Mouse (Mus musculus): ENCODE measurements at regions not wholly inside any gene's neighbourhood (a gene's known extent, or its start where the extent isn't known, plus 50 kb on each side); places are given as distances from the start of the nearest gene placed in this dataset.

DNA sequence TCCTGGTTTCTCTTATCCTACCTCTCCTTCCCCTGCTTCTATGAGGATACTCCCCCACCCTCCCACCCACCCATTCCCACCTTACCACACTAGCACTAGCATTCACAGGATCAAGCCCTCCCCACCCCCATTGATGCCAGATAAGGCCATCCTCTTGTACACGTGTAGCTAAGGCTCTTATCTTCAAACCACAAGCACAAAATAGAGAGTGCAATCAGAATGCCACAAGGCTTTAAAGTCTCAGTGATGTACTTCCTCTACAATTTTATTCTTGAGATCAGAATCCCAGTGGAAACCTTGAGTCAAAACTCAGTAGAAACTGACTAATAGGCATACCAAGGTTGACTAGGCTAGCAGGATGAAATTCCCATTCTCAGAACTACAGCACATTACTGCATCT lies 348.4 kb downstream of the Speer2 start:
- Histone ChIP-seq H3K9ac (no peak overlapping the region), H3K9me3 (ENCODE audit: control insufficient read depth, low read length) (no peaks in the 10 kb centered on the region), H3K27me3 (ENCODE audit: control insufficient read depth, insufficient read depth, low read length) (no peaks in the 10 kb centered on the region), H3K36me3 (replicated peaks; ENCODE audit: control insufficient read depth, insufficient read depth) (no peaks in the 10 kb centered on the region), H3K4me3 (replicated peaks; ENCODE audit: low read length) (no peak overlapping the region), H3K4me2 (replicated peaks) (no peak overlapping the region), H3K27ac (no peak overlapping the region), H3K4me1 (replicated peaks; ENCODE audit: control insufficient read depth, insufficient read depth, low read length) (no peaks in the 10 kb centered on the region)
- 62% methylated on average over 1 of the region's 1 CpGs for WGBS
- DNase-seq (ENCODE audit: low spot score) = no peak
- no peak for ATAC-seq (ENCODE audit: low FRiP score)

DNA sequence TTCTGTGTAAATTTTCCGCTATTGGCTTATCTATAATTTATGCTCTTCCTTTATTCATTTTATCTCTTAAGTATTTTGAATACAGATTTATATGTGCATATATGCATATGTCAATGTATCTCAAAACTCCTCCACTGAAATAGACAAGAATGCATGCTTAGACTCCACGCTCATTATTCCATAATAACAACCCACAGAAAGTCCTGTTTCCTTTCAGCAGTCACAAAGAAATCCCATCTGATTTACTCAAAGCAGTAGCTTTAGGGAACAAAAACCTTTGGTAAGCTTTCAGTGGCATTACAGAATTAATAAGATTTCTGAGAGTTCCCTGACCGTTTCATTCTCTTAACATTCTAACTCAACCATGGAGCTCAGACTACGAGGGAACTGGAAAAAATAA lies 386.2 kb downstream of the Speer2 start:
- 50% methylated on average over 4 of the region's 4 CpGs for WGBS
- H3K9me3 ChIP-seq (ENCODE audit: control insufficient read depth, low read length) = no peaks in the 10 kb centered on the region
- H3K36me3 ChIP-seq (replicated peaks; ENCODE audit: control insufficient read depth, insufficient read depth) = no peaks in the 10 kb centered on the region
- H3K4me2 ChIP-seq (replicated peaks) = no peak overlapping the region
- no peak overlapping the region for H3K4me3 ChIP-seq (replicated peaks; ENCODE audit: low read length)
- no peak for ATAC-seq (ENCODE audit: low FRiP score)
- no peak overlapping the region for H3K27ac ChIP-seq
- no peaks in the 10 kb centered on the region for H3K27me3 ChIP-seq (ENCODE audit: control insufficient read depth, insufficient read depth, low read length)
- no peak overlapping the region for H3K9ac ChIP-seq
- H3K4me1 ChIP-seq (replicated peaks; ENCODE audit: control insufficient read depth, insufficient read depth, low read length) = no peaks in the 10 kb centered on the region
- no peak for DNase-seq (ENCODE audit: low spot score)

DNA sequence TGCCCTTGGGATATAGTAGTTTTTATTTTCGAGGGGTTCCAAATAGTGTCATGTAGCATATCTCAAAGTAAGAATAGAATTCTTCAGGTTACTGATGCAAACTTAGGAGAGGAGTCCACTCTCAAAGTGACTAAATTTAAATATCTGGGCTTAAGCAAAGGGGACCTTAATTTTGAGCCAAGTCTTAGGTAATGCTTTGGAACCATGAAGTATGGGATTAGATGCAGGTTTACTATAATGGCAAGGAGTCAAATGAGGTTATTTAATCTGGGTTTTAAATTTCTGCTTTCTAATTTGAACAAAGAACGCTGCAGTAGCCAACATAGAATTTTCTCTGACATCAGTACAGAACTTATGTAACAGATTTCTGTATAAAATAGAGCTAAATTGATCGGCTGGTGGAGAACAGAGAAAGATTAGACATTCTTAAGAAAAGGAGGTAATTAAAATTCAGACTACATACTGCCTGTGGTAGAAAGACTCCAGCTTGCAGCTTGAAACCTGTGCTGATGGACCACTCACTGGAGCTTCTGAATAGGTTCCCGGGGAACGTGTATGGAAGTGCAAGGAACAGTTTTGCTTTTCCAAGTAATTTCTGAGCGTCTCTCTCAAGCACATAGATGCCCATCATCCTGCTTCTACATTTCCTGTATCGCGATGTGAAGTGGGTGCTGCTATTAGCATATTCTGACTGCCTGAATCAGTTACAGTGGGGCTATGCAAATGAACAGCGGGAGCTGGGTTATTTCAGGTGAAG lies 394.3 kb downstream of the Speer2 start:
- ATAC-seq (ENCODE audit: low FRiP score) (peak; percentile 51; the same call in 1 of the 2 replicates), DNase-seq (ENCODE audit: low spot score) (no peak)
- H3K36me3 ChIP-seq (replicated peaks; ENCODE audit: control insufficient read depth, insufficient read depth) = no peaks in the 10 kb centered on the region
- H3K4me1 ChIP-seq (replicated peaks; ENCODE audit: control insufficient read depth, insufficient read depth, low read length) = 0 out of 2 replicates have a peak, but pooled peaks cover 3% of the 10 kb centered on the region
- peak overlapping the region; percentile 45 for H3K4me2 ChIP-seq (replicated peaks)
- H3K4me3 ChIP-seq (replicated peaks; ENCODE audit: low read length) = peak overlapping the region; percentile 21
- WGBS = 34% methylated on average over 9 of the region's 9 CpGs
- no peak overlapping the region for H3K27ac ChIP-seq
- no peaks in the 10 kb centered on the region for H3K27me3 ChIP-seq (ENCODE audit: control insufficient read depth, insufficient read depth, low read length)
- H3K9ac ChIP-seq = peak overlapping the region; percentile 31
- H3K9me3 ChIP-seq (ENCODE audit: control insufficient read depth, low read length) = no peaks in the 10 kb centered on the region

DNA sequence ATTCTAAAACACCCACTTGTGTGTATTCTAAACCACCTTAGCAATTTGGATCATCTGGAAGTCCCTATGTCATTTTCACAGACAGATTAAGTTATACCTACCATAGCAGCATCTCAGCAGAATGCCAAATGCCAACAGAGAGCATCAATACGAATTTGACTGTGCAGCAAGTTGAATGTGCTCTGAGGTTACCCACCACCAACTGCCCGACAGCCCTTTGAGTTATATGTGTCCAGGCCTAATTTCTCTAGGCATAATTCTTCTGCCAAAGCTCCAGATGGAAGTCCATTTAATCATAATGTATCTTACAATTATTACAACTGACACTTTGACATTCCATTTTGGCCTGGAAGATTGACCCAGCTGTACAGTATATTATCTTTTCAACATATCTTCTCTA lies 404.4 kb downstream of the Speer2 start:
- WGBS = 77% methylated on average over 2 of the region's 2 CpGs
- Histone ChIP-seq H3K27ac (no peak overlapping the region), H3K9ac (no peak overlapping the region), H3K9me3 (ENCODE audit: control insufficient read depth, low read length) (no peaks in the 10 kb centered on the region), H3K36me3 (replicated peaks; ENCODE audit: control insufficient read depth, insufficient read depth) (no peaks in the 10 kb centered on the region), H3K4me1 (replicated peaks; ENCODE audit: control insufficient read depth, insufficient read depth, low read length) (no peaks in the 10 kb centered on the region), H3K4me3 (replicated peaks; ENCODE audit: low read length) (no peak overlapping the region), H3K4me2 (replicated peaks) (no peak overlapping the region), H3K27me3 (ENCODE audit: control insufficient read depth, insufficient read depth, low read length) (no peaks in the 10 kb centered on the region)
- ATAC-seq (ENCODE audit: low FRiP score) (no peak), DNase-seq (ENCODE audit: low spot score) (no peak)

DNA sequence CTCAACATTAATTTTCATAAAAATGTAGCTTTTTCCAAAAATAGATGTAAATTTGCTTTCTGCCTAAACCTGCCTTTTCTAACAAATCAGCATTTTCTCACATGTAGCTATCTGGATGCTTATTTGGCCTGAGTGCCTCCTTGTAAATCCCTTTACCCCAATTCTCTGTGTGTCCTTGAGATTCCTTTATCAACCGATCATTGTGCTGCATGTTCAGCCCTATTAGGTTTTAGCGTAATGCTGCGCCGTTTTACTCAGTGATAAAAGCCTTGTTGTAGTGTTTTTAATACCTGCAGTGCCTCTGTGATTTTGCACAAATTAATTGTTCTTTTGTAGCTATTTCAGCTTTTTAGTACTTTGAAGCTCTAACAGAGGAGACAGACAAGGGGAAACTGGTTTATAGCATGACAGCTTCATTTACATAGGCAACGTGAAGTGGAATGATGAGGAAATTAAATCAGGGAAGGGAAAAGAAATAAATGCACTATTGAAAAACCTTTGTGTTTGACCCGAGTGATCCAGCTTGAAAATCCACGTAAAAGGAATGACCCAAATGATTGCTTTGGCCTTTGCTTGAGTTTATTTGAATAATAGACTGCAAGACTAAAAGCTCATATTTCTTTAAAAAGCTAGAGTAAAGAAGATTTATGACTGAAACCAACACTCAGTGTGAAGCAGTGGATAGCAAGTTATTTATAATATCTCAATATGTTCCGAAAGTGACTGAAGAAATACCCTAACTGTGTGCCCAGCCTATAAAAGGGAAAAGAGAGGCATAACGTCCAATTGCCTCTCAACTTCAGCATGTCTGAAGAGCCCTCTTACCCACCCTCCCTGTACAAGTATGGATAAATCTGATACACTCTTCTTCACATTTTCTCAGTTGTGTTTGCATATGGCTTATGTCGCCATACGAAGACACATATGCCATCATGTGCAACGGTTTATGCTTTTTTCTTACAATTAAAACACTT lies 438.6 kb downstream of the Speer2 start:
- DNase-seq (ENCODE audit: low spot score) = no peak
- no peak overlapping the region for H3K27ac ChIP-seq

More for the DNA sequence above, 438.6 kb downstream of the Speer2 start:
- Histone ChIP-seq H3K9ac (no peak overlapping the region), H3K9me3 (ENCODE audit: control insufficient read depth, low read length) (no peaks in the 10 kb centered on the region), H3K4me1 (replicated peaks; ENCODE audit: control insufficient read depth, insufficient read depth, low read length) (no peaks in the 10 kb centered on the region), H3K4me2 (replicated peaks) (no peak overlapping the region), H3K4me3 (replicated peaks; ENCODE audit: low read length) (no peak overlapping the region), H3K27me3 (ENCODE audit: control insufficient read depth, insufficient read depth, low read length) (no peaks in the 10 kb centered on the region), H3K36me3 (replicated peaks; ENCODE audit: control insufficient read depth, insufficient read depth) (no peaks in the 10 kb centered on the region)
- WGBS = 63% methylated on average over 12 of the region's 12 CpGs
- no peak for ATAC-seq (ENCODE audit: low FRiP score)
